Mouse (Mus musculus) MEL (cell line): ENCODE measurements around the gene Gm6583. TPM values are rescaled to one million over a fixed set of nuclear protein-coding genes. Genes with fewer than 3 reads are reported as not detected.

ENCODE experiments used
- DNase-seq: peaks from one replicate; pipeline ENCODE4 v3.0.0; 2011; ENCODE audit warnings: low read depth, low spot score
- H3K27ac ChIP-seq: 2 replicates; pipeline ENCODE4 v1.5.1; 2012; ENCODE audit warnings: low read depth, mild to moderate bottlenecking, control low read depth, low read length, moderate library complexity; ENCODE audit not compliant: control insufficient read depth
- H3K27me3 ChIP-seq, 2 experiments: fragments of 150-350 bp in 1 of 2; sonication (generic) in 1 of 2; 2 replicates each; pipeline ENCODE4 v1.6.1; 2012; ENCODE audit warnings: low read length in 2 of 2, mild to moderate bottlenecking in 2 of 2, improper control_type of control experiment in 1 of 2, moderate library complexity in 1 of 2; ENCODE audit not compliant: insufficient read depth in 2 of 2, control insufficient read depth in 1 of 2
- H3K36me3 ChIP-seq, 2 experiments: 2 replicates each; pipeline ENCODE4 v1.6.1; 2012 to 2014; ENCODE audit warnings: low read length in 2 of 2, improper control_type of control experiment in 1 of 2, inconsistent platforms in 1 of 2, mild to moderate bottlenecking in 1 of 2; ENCODE audit not compliant: insufficient read depth in 2 of 2, control insufficient read depth in 1 of 2
- H3K4me1 ChIP-seq, 2 experiments: fragments of 150-350 bp in 1 of 2; sonication (generic) in 1 of 2; 2 replicates each; pipeline ENCODE4 v1.6.1; 2012; ENCODE audit warnings: low read length in 2 of 2, improper control_type of control experiment in 1 of 2, mild to moderate bottlenecking in 1 of 2; ENCODE audit not compliant: insufficient read depth in 2 of 2, control insufficient read depth in 1 of 2
- H3K4me3 ChIP-seq, 2 experiments: fragments of 150-350 bp in 1 of 2; sonication (generic) in 1 of 2; 2 replicates each; pipeline ENCODE4 v1.5.1; 2012; ENCODE audit warnings: low read depth in 2 of 2, low read length in 2 of 2, mild to moderate bottlenecking in 2 of 2, moderate library complexity in 2 of 2, control low read depth in 1 of 2, improper control_type of control experiment in 1 of 2; ENCODE audit not compliant: control insufficient read depth in 1 of 2, insufficient read depth in 1 of 2
- H3K79me2 ChIP-seq: 2 replicates; pipeline ENCODE4 v1.6.1; 2012; ENCODE audit warnings: mild to moderate bottlenecking, low read length, moderate library complexity; ENCODE audit not compliant: control insufficient read depth, poor library complexity, insufficient read depth
- H3K9ac ChIP-seq: 2 replicates; pipeline ENCODE4 v1.6.1; 2012; ENCODE audit warnings: low read depth, mild to moderate bottlenecking, control low read depth, low read length, moderate library complexity; ENCODE audit not compliant: control insufficient read depth, poor library complexity, severe bottlenecking
- H3K9me3 ChIP-seq: fragments of 150-350 bp; sonication (generic); replicated peaks from 2 replicates; pipeline ENCODE4 v1.6.1; 2012; ENCODE audit warnings: mild to moderate bottlenecking, low read length, improper control_type of control experiment, moderate library complexity; ENCODE audit not compliant: insufficient read depth
- BHLHE40 ChIP-seq: IDR thresholded peaks from 2 replicates; pipeline ENCODE4 v1.6.1; 2012; ENCODE audit warnings: low read depth, mild to moderate bottlenecking, inconsistent platforms, low read length, improper control_type of control experiment, borderline replicate concordance
- CHD2 ChIP-seq: IDR thresholded peaks from 2 replicates; pipeline ENCODE4 v1.6.1; 2011; ENCODE audit warnings: low read length, improper control_type of control experiment
- CTCF ChIP-seq, 3 experiments: IDR thresholded peaks in 2 of 3; conservative IDR thresholded peaks in 1 of 3; 2 replicates each; pipeline ENCODE4 v1.5.1; 2011 to 2012; ENCODE audit warnings: low read length in 3 of 3, low read depth in 2 of 3, mild to moderate bottlenecking in 2 of 3, improper control_type of control experiment in 1 of 3, inconsistent platforms in 1 of 3, mixed read lengths in 1 of 3, moderate library complexity in 1 of 3; ENCODE audit not compliant: control insufficient read depth in 1 of 3, insufficient read depth in 1 of 3, poor library complexity in 1 of 3, severe bottlenecking in 1 of 3
- E2F4 ChIP-seq: IDR thresholded peaks from 2 replicates; pipeline ENCODE4 v1.6.1; 2011; ENCODE audit warnings: low read depth, low read length, improper control_type of control experiment, borderline replicate concordance
- ELF1 ChIP-seq: IDR thresholded peaks from 2 replicates; pipeline ENCODE4 v1.6.1; 2014; ENCODE audit warnings: low read depth, mild to moderate bottlenecking, inconsistent platforms, low read length, improper control_type of control experiment, moderate library complexity
- EP300 ChIP-seq, 2 experiments: IDR thresholded peaks; 2 replicates each; pipeline ENCODE4 v1.6.1; 2011; ENCODE audit warnings: improper control_type of control experiment in 2 of 2, low read length in 2 of 2, low read depth in 1 of 2, mild to moderate bottlenecking in 1 of 2
- ETS1 ChIP-seq: IDR thresholded peaks from 2 replicates; pipeline ENCODE4 v1.6.1; 2012; ENCODE audit warnings: low read depth, mild to moderate bottlenecking, inconsistent platforms, low read length, improper control_type of control experiment, moderate library complexity
- GABPA ChIP-seq: IDR thresholded peaks from 2 replicates; pipeline ENCODE4 v1.6.1; 2012; ENCODE audit warnings: low read depth, mild to moderate bottlenecking, inconsistent platforms, low read length, improper control_type of control experiment, moderate library complexity
- GATA1 ChIP-seq: IDR thresholded peaks from 2 replicates; pipeline ENCODE4 v1.6.1; 2011; ENCODE audit warnings: low read depth, low read length, improper control_type of control experiment
- HCFC1 ChIP-seq: IDR thresholded peaks from 2 replicates; pipeline ENCODE4 v1.6.1; 2012; ENCODE audit warnings: low read depth, mild to moderate bottlenecking, inconsistent platforms, low read length, improper control_type of control experiment, moderate library complexity
- JUND ChIP-seq: IDR thresholded peaks from 2 replicates; pipeline ENCODE4 v1.6.1; 2011; ENCODE audit warnings: low read depth, mild to moderate bottlenecking, improper control_type of control experiment, low read length
- KAT2A ChIP-seq: conservative IDR thresholded peaks from 2 replicates; pipeline ENCODE4 v1.6.1; 2012; ENCODE audit warnings: low read depth, low read length, improper control_type of control experiment, inconsistent platforms
- MAFK ChIP-seq: IDR thresholded peaks from 2 replicates; pipeline ENCODE4 v1.6.1; 2011; ENCODE audit warnings: low read depth, mild to moderate bottlenecking, low read length, improper control_type of control experiment, borderline replicate concordance
- MAX ChIP-seq: IDR thresholded peaks from 2 replicates; pipeline ENCODE4 v1.6.1; 2011; ENCODE audit warnings: low read length, improper control_type of control experiment
- MAZ ChIP-seq: IDR thresholded peaks from 2 replicates; pipeline ENCODE4 v1.6.1; 2012; ENCODE audit warnings: low read depth, mild to moderate bottlenecking, inconsistent platforms, low read length, improper control_type of control experiment
- MEF2A ChIP-seq: IDR thresholded peaks from 2 replicates; pipeline ENCODE4 v1.6.1; 2014; ENCODE audit warnings: low read depth, mild to moderate bottlenecking, inconsistent platforms, low read length, improper control_type of control experiment; ENCODE audit not compliant: poor library complexity, insufficient replicate concordance, severe bottlenecking; ENCODE audit errors: extremely low read depth
- MYB ChIP-seq: IDR thresholded peaks from 2 replicates; pipeline ENCODE4 v1.6.1; 2011; ENCODE audit warnings: mild to moderate bottlenecking, low read depth, low read length, improper control_type of control experiment
- MYC ChIP-seq: IDR thresholded peaks from 2 replicates; pipeline ENCODE4 v1.6.1; 2011; ENCODE audit warnings: low read depth, mild to moderate bottlenecking, low read length, improper control_type of control experiment, moderate library complexity
- NRF1 ChIP-seq: IDR thresholded peaks from 2 replicates; pipeline ENCODE4 v1.6.1; 2014; ENCODE audit warnings: low read depth, mild to moderate bottlenecking, inconsistent platforms, low read length, improper control_type of control experiment, moderate library complexity; ENCODE audit not compliant: poor library complexity, insufficient read depth, severe bottlenecking
- POLR2A ChIP-seq, 2 experiments: IDR thresholded peaks; 2 replicates each; pipeline ENCODE4 v1.6.1; 2011 to 2012; ENCODE audit warnings: low read length in 2 of 2, mild to moderate bottlenecking in 2 of 2, control low read depth in 1 of 2, improper control_type of control experiment in 1 of 2, low read depth in 1 of 2, moderate library complexity in 1 of 2; ENCODE audit not compliant: control insufficient read depth in 1 of 2, insufficient read depth in 1 of 2, poor library complexity in 1 of 2
- POLR2AphosphoS2 ChIP-seq: IDR thresholded peaks from 2 replicates; pipeline ENCODE4 v1.6.1; 2011; ENCODE audit warnings: low read length, improper control_type of control experiment
- POLR2AphosphoS5 ChIP-seq: IDR thresholded peaks from 2 replicates; pipeline ENCODE4 v1.6.1; 2012; ENCODE audit warnings: low read depth, borderline replicate concordance, mild to moderate bottlenecking, inconsistent platforms, low read length, moderate library complexity, mixed read lengths
- RAD21 ChIP-seq: IDR thresholded peaks from 2 replicates; pipeline ENCODE4 v1.6.1; 2011; ENCODE audit warnings: mild to moderate bottlenecking, low read depth, low read length, improper control_type of control experiment
- SIN3A ChIP-seq: IDR thresholded peaks from 2 replicates; pipeline ENCODE4 v1.6.1; 2012; ENCODE audit warnings: low read length, improper control_type of control experiment, inconsistent platforms
- SMC3 ChIP-seq: IDR thresholded peaks from 2 replicates; pipeline ENCODE4 v1.6.1; 2011; ENCODE audit warnings: low read depth, low read length, improper control_type of control experiment
- TAL1 ChIP-seq: IDR thresholded peaks from 2 replicates; pipeline ENCODE4 v1.6.1; 2012; ENCODE audit warnings: mild to moderate bottlenecking, inconsistent platforms, low read length, moderate library complexity, mixed read lengths
- TCF12 ChIP-seq: IDR thresholded peaks from 2 replicates; pipeline ENCODE4 v1.6.1; 2014; ENCODE audit warnings: low read depth, mild to moderate bottlenecking, inconsistent platforms, low read length, improper control_type of control experiment, moderate library complexity
- USF1 ChIP-seq: IDR thresholded peaks from 2 replicates; pipeline ENCODE4 v1.6.1; 2014; ENCODE audit warnings: low read depth, mild to moderate bottlenecking, inconsistent platforms, low read length, improper control_type of control experiment, moderate library complexity
- ZC3H11A ChIP-seq: IDR thresholded peaks from 2 replicates; pipeline ENCODE4 v1.6.1; 2012; ENCODE audit warnings: low read depth, mild to moderate bottlenecking, inconsistent platforms, low read length, improper control_type of control experiment
- ZNF384 ChIP-seq: IDR thresholded peaks from 2 replicates; pipeline ENCODE4 v1.6.1; 2012; ENCODE audit warnings: low read depth, mild to moderate bottlenecking, inconsistent platforms, low read length, improper control_type of control experiment
- polyA plus RNA-seq, 2 experiments: library from polyadenylated mRNA; stranded (reverse) in 1 of 2; unstranded in 1 of 2; fragments of >175 nt in 1 of 2; fragments of >200 nt in 1 of 2; gene quantifications; 2 replicates each; pipeline versions ENCODE4 v1.2.1 to v1.2.4; 2012; ENCODE audit warnings: low replicate concordance in 2 of 2, low read depth in 1 of 2; ENCODE audit not compliant: insufficient read length in 2 of 2, insufficient read depth in 1 of 2, missing spikeins in 1 of 2
- total RNA-seq: library from RNA; depleted of rRNA; stranded (reverse); fragments of 300-350 nt; gene quantifications from 2 replicates; pipeline ENCODE4 v1.2.3, GENCODE M21; 2012

Gm6583 gene
- total and polyA plus RNA-seq, 3 experiments: 0.04 to 0.11 TPM; not detected in 1

DNA sequence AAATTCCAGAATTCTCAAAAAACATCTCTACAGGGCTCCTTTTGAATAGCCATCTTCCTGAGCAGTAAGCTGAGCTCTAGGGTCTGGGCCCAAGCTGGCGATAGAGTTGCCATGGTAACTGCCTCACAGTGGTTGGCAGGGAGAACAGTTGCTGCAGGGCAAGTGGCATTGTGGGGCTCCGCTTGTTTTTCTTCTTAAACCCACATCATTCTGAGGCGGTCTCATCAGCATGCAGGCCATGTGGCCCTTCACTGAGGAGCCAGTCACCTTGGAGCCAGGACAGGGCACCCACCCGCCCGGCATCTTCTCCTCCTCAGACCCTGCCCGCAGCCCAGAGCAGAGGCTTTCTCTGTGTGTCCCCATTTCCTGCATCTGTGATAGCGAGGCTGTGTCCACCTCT lies 16.1 kb upstream of the Gm6583 start:
- Histone ChIP-seq H3K36me3 (no peaks in the 10 kb centered on the region; a peak in 1 of 4 replicates), H3K9me3 (no peaks in the 10 kb centered on the region), H3K9ac (no peak overlapping the region), H3K79me2 (no peaks in the 10 kb centered on the region), H3K27me3 (no peaks in the 10 kb centered on the region), H3K4me3 (no peak overlapping the region), H3K4me1 (no peaks in the 10 kb centered on the region), H3K27ac (no peak overlapping the region)
- no peak for DNase-seq
- TF ChIP-seq RAD21 (no peak), MYB (no peak), JUND (no peak), CHD2 (no peak), GATA1 (no peak), BHLHE40 (no peak), CTCF (IDR thresholded peaks at IDR 0.05 in 2 of 3, conservative IDR thresholded peaks at IDR 0.05 in 1 of 3; ENCODE audit: control insufficient read depth in 1 of 3, insufficient read depth in 1 of 3, low read depth in 2 of 3, low read length in 3 of 3, poor library complexity in 1 of 3, severe bottlenecking in 1 of 3) (no peak), POLR2AphosphoS5 (no peak), E2F4 (no peak), USF1 (no peak), MAFK (no peak), MEF2A (no peak), KAT2A (no peak), HCFC1 (no peak), POLR2AphosphoS2 (no peak), NRF1 (no peak), TCF12 (no peak), SIN3A (no peak), MAZ (no peak), ZC3H11A (no peak)

GRCm38 (mm10) chr5:112370236-112370813 lies 14.5 kb upstream of the Gm6583 start:
- H3K9me3 ChIP-seq: no peaks in the 10 kb centered on the region
- TF ChIP-seq ZNF384 (no peak), ELF1 (no peak), CTCF (IDR thresholded peaks at IDR 0.05 in 2 of 3, conservative IDR thresholded peaks at IDR 0.05 in 1 of 3; ENCODE audit: control insufficient read depth in 1 of 3, insufficient read depth in 1 of 3, low read depth in 2 of 3, low read length in 3 of 3, poor library complexity in 1 of 3, severe bottlenecking in 1 of 3) (no peak), TAL1 (no peak), EP300 (IDR thresholded peaks at IDR 0.05; ENCODE audit: low read depth in 1 of 2, low read length in 2 of 2) (no peak), POLR2A (IDR thresholded peaks at IDR 0.05; ENCODE audit: control insufficient read depth in 1 of 2, insufficient read depth in 1 of 2, low read depth in 1 of 2, low read length in 2 of 2, poor library complexity in 1 of 2) (no peak), GABPA (no peak), SMC3 (no peak), USF1 (no peak), ETS1 (no peak), E2F4 (no peak), MAX (no peak), MYC (no peak)
- TF ChIP-seq, all 39 proteins: peak for 0
- no peak for DNase-seq
- Histone ChIP-seq H3K4me1 (no peaks in the 10 kb centered on the region), H3K36me3 (no peaks in the 10 kb centered on the region; a peak in 1 of 4 replicates), H3K4me3 (no peak overlapping the region), H3K27me3 (no peaks in the 10 kb centered on the region), H3K27ac (no peak overlapping the region), H3K9ac (no peak overlapping the region), H3K79me2 (no peaks in the 10 kb centered on the region)
